Mouse (Mus musculus) forebrain, embryonic 12.5 days (tissue): ENCODE results near the gene Sod2. TPM values are rescaled to one million over a fixed set of nuclear protein-coding genes. Genes with fewer than 3 reads are reported as not detected.
A peak's percentile ranks its signal among the peaks of the same experiment; 100 is the strongest.
"Not testable (repeated sequence)": the region's sequence is repeated elsewhere in the genome, so short reads cannot be mapped to it uniquely, and the experiment has no call there.

Experiments
- ATAC-seq: fragments of 200-750 bp; cut with Nextera tagmentation; 2 replicates; pipeline ENCODE4 v1.8.0; 2017; ENCODE audit warnings: moderate TSS enrichment; ENCODE audit not compliant: low FRiP score
- H3K27ac ChIP-seq: fragments of 300-500 bp; sonication (generic); 2 replicates; pipeline ENCODE4 v1.5.1; 2016; ENCODE audit warnings: mild to moderate bottlenecking
- H3K27me3 ChIP-seq: fragments of 300-500 bp; sonication (generic); 2 replicates; pipeline ENCODE4 v1.6.1; 2016; ENCODE audit warnings: mild to moderate bottlenecking
- H3K36me3 ChIP-seq: fragments of 300-500 bp; sonication (generic); replicated peaks from 2 replicates; pipeline ENCODE4 v1.6.1; 2016; ENCODE audit warnings: mild to moderate bottlenecking
- H3K4me1 ChIP-seq: fragments of 300-500 bp; sonication (generic); 2 replicates; pipeline ENCODE4 v1.6.1; 2016
- H3K4me2 ChIP-seq: fragments of 300-500 bp; sonication (generic); 2 replicates; pipeline ENCODE4 v1.6.1; 2016; ENCODE audit warnings: mild to moderate bottlenecking, moderate library complexity
- H3K4me3 ChIP-seq: fragments of 300-500 bp; sonication (generic); replicated peaks from 2 replicates; pipeline ENCODE4 v1.5.1; 2016; ENCODE audit warnings: mild to moderate bottlenecking
- H3K9ac ChIP-seq: fragments of 300-500 bp; sonication (generic); 2 replicates; pipeline ENCODE4 v1.6.1; 2016; ENCODE audit warnings: mild to moderate bottlenecking
- H3K9me3 ChIP-seq: fragments of 300-500 bp; sonication (generic); 2 replicates; pipeline ENCODE4 v1.6.1; 2016
- WGBS: fragments of 180-500 bp; shearing (Covaris S2); methylation state at CpG from one replicate; pipeline ENCODE4 v1.1.7; 2016; 5-methylcytosine and 5-hydroxymethylcytosine counted together
- polyA plus RNA-seq: library from polyadenylated mRNA; unstranded; fragments of >200 nt; fragmentation: Nextera tagmentation; extraction: Ambion mirVana; gene quantifications from 2 replicates; pipeline ENCODE4 v1.2.1, GENCODE M21; 2016

The Sod2 gene
- polyA plus RNA-seq, 1 experiment from 2014 or later = 105 TPM

GRCm38 (mm10) chr17:12992470-12992991 is 14.1 kb upstream of the Sod2 start:
- peak overlapping the region; percentile 100 for H3K27ac ChIP-seq
- H3K36me3 ChIP-seq = peaks cover 9% of the 10 kb centered on the region; the same call in 1 of the 2 replicates
- H3K4me3 ChIP-seq = peak overlapping the region; percentile 98
- H3K9ac ChIP-seq = peak overlapping the region; percentile 99
- WGBS = under 1% methylated on average over 51 of the region's 51 CpGs
- peaks cover 8% of the 10 kb centered on the region for H3K4me1 ChIP-seq
- H3K4me2 ChIP-seq = peak overlapping the region; percentile 85
- H3K27me3 ChIP-seq = no peaks in the 10 kb centered on the region
- peak; percentile 90 for ATAC-seq
- H3K9me3 ChIP-seq = no peaks in the 10 kb centered on the region

GRCm38 (mm10) chr17:12994069-12994468 is 12.6 kb upstream of the Sod2 start, which contains the start of gene Wtap:
TSS of gene Wtap (minus strand) at chr17:12994169.
- Histone ChIP-seq H3K27me3 (no peaks in the 10 kb centered on the region), H3K4me1 (peaks cover 8% of the 10 kb centered on the region), H3K9me3 (no peaks in the 10 kb centered on the region), H3K36me3 (no peaks in the 10 kb centered on the region), H3K9ac (peak within 1 kb of the TSS; percentile 99; the same call in 1 of the 2 replicates), H3K4me2 (peak within 1 kb of the TSS; percentile 85), H3K27ac (peak within 1 kb of the TSS; percentile 100), H3K4me3 (peak within 1 kb of the TSS; percentile 98)
- no peak for ATAC-seq
- 84% methylated on average over 1 of the region's 1 CpGs for WGBS

- 31% methylated on average over 3 of the region's 3 CpGs for WGBS
- H3K9me3 ChIP-seq = no peaks in the 10 kb centered on the region
- ATAC-seq = no peak
These were observed 10.3 kb upstream of the Sod2 start for GRCm38 (mm10) chr17:12996345-12996744.

DNA sequence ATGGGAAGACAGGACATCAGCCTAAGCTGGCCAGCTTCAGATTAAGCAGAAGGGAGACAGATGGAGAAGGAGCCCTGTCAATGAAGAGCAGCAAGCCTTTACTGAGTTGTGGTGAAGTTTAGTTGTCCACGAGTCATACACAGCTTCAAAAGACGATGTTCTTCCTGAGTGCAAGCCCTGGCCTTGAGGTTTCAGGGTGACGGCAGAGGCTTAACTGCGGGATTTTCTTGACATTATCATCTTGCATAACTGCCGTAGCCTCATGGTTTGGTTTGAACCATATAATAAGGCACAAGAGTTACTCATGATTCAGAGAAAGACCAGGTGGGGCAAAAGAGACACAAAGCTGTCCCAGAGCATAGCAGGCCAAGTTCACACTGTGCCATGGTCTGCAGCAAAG is 8.8 kb upstream of the Sod2 start:
- Histone ChIP-seq H3K27me3 (no peaks in the 10 kb centered on the region), H3K4me3 (no peak overlapping the region), H3K9me3 (no peaks in the 10 kb centered on the region), H3K36me3 (no peaks in the 10 kb centered on the region), H3K4me2 (no peak overlapping the region), H3K4me1 (no peaks in the 10 kb centered on the region), H3K9ac (no peak overlapping the region), H3K27ac (no peak overlapping the region)
- 94% methylated on average over 5 of the region's 5 CpGs for WGBS
- no peak for ATAC-seq

More at GRCm38 (mm10) chr17:12996345-12996744, 10.3 kb upstream of the Sod2 start:
- no peak overlapping the region for H3K4me2 ChIP-seq
- no peak overlapping the region for H3K4me3 ChIP-seq
- H3K27ac ChIP-seq = no peak overlapping the region
- H3K36me3 ChIP-seq = no peaks in the 10 kb centered on the region
- no peaks in the 10 kb centered on the region for H3K4me1 ChIP-seq
- H3K27me3 ChIP-seq = no peaks in the 10 kb centered on the region
- H3K9ac ChIP-seq = no peak overlapping the region

GRCm38 (mm10) chr17:12999069-12999468 is 7.6 kb upstream of the Sod2 start:
- no peak overlapping the region for H3K4me3 ChIP-seq
- H3K36me3 ChIP-seq = no peaks in the 10 kb centered on the region
- WGBS = 67% methylated on average over 6 of the region's 6 CpGs
- H3K27ac ChIP-seq = no peak overlapping the region
- no peaks in the 10 kb centered on the region for H3K9me3 ChIP-seq
- no peak overlapping the region for H3K9ac ChIP-seq
- ATAC-seq = no peak
- no peaks in the 10 kb centered on the region for H3K27me3 ChIP-seq
- H3K4me2 ChIP-seq = no peak overlapping the region
- H3K4me1 ChIP-seq = no peaks in the 10 kb centered on the region

DNA sequence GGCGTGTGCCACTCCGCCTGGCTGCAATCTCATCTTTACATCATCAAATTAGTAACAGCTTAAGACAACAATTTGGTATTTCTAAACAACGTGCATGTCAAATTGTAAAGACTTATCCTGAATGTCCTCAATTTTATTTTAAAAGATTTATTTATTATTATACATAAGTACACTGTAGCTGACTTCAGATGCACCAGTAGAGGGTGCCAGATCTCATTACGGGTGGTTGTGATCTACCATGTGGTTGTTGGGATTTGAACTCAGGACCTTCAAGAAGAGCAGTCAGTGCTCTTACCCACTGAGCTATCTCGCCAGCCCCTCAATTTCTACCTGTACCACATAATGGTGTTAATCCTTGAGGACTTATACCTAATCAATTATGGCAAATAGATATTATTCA is 4.4 kb upstream of the Sod2 start:
- H3K36me3 ChIP-seq, H3K27ac ChIP-seq, H3K27me3 ChIP-seq, H3K4me2 ChIP-seq, H3K9me3 ChIP-seq, ATAC-seq, H3K4me1 ChIP-seq, H3K4me3 ChIP-seq, H3K9ac ChIP-seq: not testable (repeated sequence)
- WGBS = 92% methylated on average over 5 of the region's 5 CpGs

- not testable (repeated sequence) for H3K4me3 ChIP-seq, H3K9ac ChIP-seq, H3K27ac ChIP-seq, H3K4me1 ChIP-seq, H3K36me3 ChIP-seq, H3K27me3 ChIP-seq, ATAC-seq, H3K9me3 ChIP-seq, H3K4me2 ChIP-seq
- WGBS = 84% methylated on average over 2 of the region's 2 CpGs
These were observed 2.2 kb upstream of the Sod2 start for GRCm38 (mm10) chr17:13004436-13004835.

- Histone ChIP-seq H3K4me3 (peak overlapping the region; percentile 86), H3K4me2 (peak overlapping the region; percentile 81), H3K4me1 (peaks cover 9% of the 10 kb centered on the region), H3K27me3 (no peaks in the 10 kb centered on the region), H3K36me3 (peaks cover 4% of the 10 kb centered on the region; the same call in 1 of the 2 replicates), H3K9me3 (no peaks in the 10 kb centered on the region), H3K27ac (no peak overlapping the region; the same call in 1 of the 2 replicates), H3K9ac (peak overlapping the region; percentile 77; the same call in 1 of the 2 replicates)
- ATAC-seq = no peak
- WGBS = 46% methylated on average over 5 of the region's 5 CpGs
These were observed 338 bp downstream of the Sod2 start for GRCm38 (mm10) chr17:13006984-13007383.

- Histone ChIP-seq H3K9me3 (no peaks in the 10 kb centered on the region), H3K4me2 (peak overlapping the region; percentile 81), H3K4me1 (peaks cover 9% of the 10 kb centered on the region), H3K9ac (peak overlapping the region; percentile 77), H3K27me3 (no peaks in the 10 kb centered on the region), H3K4me3 (peak overlapping the region; percentile 86), H3K36me3 (peaks cover 12% of the 10 kb centered on the region), H3K27ac (peak overlapping the region; percentile 89)
- peak; percentile 99 for ATAC-seq
- 1% methylated on average over 53 of the region's 76 CpGs for WGBS
These were observed 1.2 kb downstream of the Sod2 start for GRCm38 (mm10) chr17:13007730-13008425.

- no peak for ATAC-seq
These were observed 1.9 kb downstream of the Sod2 start for GRCm38 (mm10) chr17:13008528-13008927.

GRCm38 (mm10) chr17:13009887-13010286 is 3.2 kb downstream of the Sod2 start:
- Histone ChIP-seq H3K4me1 (peaks cover 9% of the 10 kb centered on the region), H3K36me3 (peaks cover 27% of the 10 kb centered on the region), H3K9ac (no peak overlapping the region), H3K9me3 (no peaks in the 10 kb centered on the region), H3K27ac (no peak overlapping the region), H3K4me3 (no peak overlapping the region), H3K4me2 (no peak overlapping the region), H3K27me3 (no peaks in the 10 kb centered on the region)
- WGBS = 40% methylated on average over 3 of the region's 3 CpGs
- no peak for ATAC-seq

More at GRCm38 (mm10) chr17:13008528-13008927, 1.9 kb downstream of the Sod2 start:
- Histone ChIP-seq H3K9me3 (no peaks in the 10 kb centered on the region), H3K4me3 (peak overlapping the region; percentile 86), H3K36me3 (peaks cover 18% of the 10 kb centered on the region), H3K27me3 (no peaks in the 10 kb centered on the region), H3K4me1 (peaks cover 9% of the 10 kb centered on the region), H3K4me2 (peak overlapping the region; percentile 81), H3K9ac (peak overlapping the region; percentile 77), H3K27ac (peak overlapping the region; percentile 89)
- 3% methylated on average over 10 of the region's 10 CpGs for WGBS

- peaks cover 9% of the 10 kb centered on the region for H3K4me1 ChIP-seq
- H3K4me2 ChIP-seq = no peak overlapping the region
- H3K27me3 ChIP-seq = no peaks in the 10 kb centered on the region
- no peak overlapping the region for H3K4me3 ChIP-seq
- no peak overlapping the region for H3K27ac ChIP-seq
- no peak overlapping the region for H3K9ac ChIP-seq
- 83% methylated on average over 3 of the region's 3 CpGs for WGBS
- no peak for ATAC-seq
- H3K36me3 ChIP-seq = peaks cover 42% of the 10 kb centered on the region
- no peaks in the 10 kb centered on the region for H3K9me3 ChIP-seq
These were observed 6.7 kb downstream of the Sod2 start for GRCm38 (mm10) chr17:13013316-13013715.
